Comparison of ENCODE assay signal across 20 mouse cellular contexts in the genomic region with DNA sequence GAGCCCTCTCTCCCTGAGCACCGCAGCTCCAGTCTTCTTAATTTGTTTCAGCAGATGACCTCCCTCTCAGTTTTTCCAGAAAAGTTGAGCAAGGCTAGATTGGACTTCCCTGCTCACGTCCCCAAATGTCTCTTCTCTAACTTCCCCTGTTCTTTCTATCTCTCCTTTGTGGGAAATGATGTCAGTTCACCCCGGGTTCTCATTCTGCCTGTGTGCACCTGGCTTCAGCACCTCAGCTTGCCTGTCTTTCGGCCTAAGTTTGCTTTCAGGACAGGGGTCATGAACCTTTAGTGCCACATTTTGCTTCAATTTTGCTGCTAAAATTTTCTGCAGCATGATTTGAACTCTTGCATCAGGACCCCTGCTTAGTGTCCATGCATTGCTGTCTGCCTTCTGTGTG.
"Had no signal": no experiment of that assay in that cellular context is flagged by ENCODE, and none has a peak within 500 bp of the region (broad histone marks: within the 10 kb centered on the region; RNA-seq: fewer than 3 reads in every experiment).

No protein-coding gene starts in this region.

- ATAC-seq: hindbrain, postnatal 0 days; intestine, postnatal 0 days; liver, postnatal 0 days; lung, postnatal 0 days; midbrain, embryonic 15.5 days had no signal

- H3K4me3 ChIP-seq: layer of hippocampus, adult 2 months; left cerebral cortex, adult 2 months; limb, embryonic 12.5 days; limb, embryonic 15.5 days; midbrain, embryonic 15.5 days; myocyte; neural tube, embryonic 12.5 days had no signal

- H3K27me3 ChIP-seq: limb, embryonic 12.5 days; limb, embryonic 15.5 days; midbrain, embryonic 15.5 days; neural tube, embryonic 12.5 days had no signal

- H3K9me3 ChIP-seq: limb, embryonic 12.5 days; limb, embryonic 15.5 days; midbrain, embryonic 15.5 days; neural tube, embryonic 12.5 days had no signal

- H3K4me2 ChIP-seq: limb, embryonic 12.5 days; limb, embryonic 15.5 days; liver, embryonic 11.5 days; lung, embryonic 14.5 days; midbrain, embryonic 15.5 days; neural tube, embryonic 12.5 days had no signal

- H3K9ac ChIP-seq: limb, embryonic 12.5 days; limb, embryonic 15.5 days; liver, embryonic 14.5 days; liver, postnatal 0 days; lung, embryonic 14.5 days; midbrain, embryonic 15.5 days; neural tube, embryonic 12.5 days had no signal

- DNase-seq: kidney, adult 2 months; kidney, postnatal 25 days; layer of hippocampus, adult 9-11 months; layer of hippocampus, postnatal 36 days; liver, postnatal 0 days; lung, embryonic 14.5 days had no signal

- H3K27ac ChIP-seq: hindbrain, postnatal 0 days; kidney, postnatal 0 days; layer of hippocampus, adult 2 months; left cerebral cortex, adult 2 months; limb, embryonic 12.5 days; limb, embryonic 15.5 days; liver, embryonic 14.5 days; macrophage; midbrain, embryonic 15.5 days had no signal

- H3K36me3 ChIP-seq: limb, embryonic 12.5 days; limb, embryonic 15.5 days; midbrain, embryonic 15.5 days; neural tube, embryonic 12.5 days had no signal
